Mouse (Mus musculus) brain, embryonic 14.5 days (tissue): ENCODE results near the gene Pde6c. TPM values are rescaled to one million over a fixed set of nuclear protein-coding genes. Genes with fewer than 3 reads are reported as not detected.

Experiments
- DNase-seq: peaks from one replicate; pipeline ENCODE4 v3.0.0-alpha.2; 2011; ENCODE audit warnings: low read depth
- CTCF ChIP-seq: fragments of 200-500 bp; IDR thresholded peaks from 2 replicates; pipeline ENCODE4 v1.5.1; 2012; ENCODE audit warnings: inconsistent platforms, mild to moderate bottlenecking, moderate library complexity, borderline replicate concordance; ENCODE audit not compliant: insufficient read depth, insufficient read length; ENCODE audit errors: extremely low read depth
- POLR2A ChIP-seq: fragments of 200-500 bp; IDR thresholded peaks from 2 replicates; pipeline ENCODE4 v1.6.1; 2012; ENCODE audit warnings: mild to moderate bottlenecking, inconsistent platforms, borderline replicate concordance; ENCODE audit not compliant: poor library complexity, insufficient read depth, insufficient read length, severe bottlenecking; ENCODE audit errors: extremely low read depth
- polyA plus RNA-seq: library from polyadenylated mRNA; depleted of rRNA; stranded (reverse); fragments of >200 nt; gene quantifications from 2 replicates; pipeline ENCODE4 v1.2.3, GENCODE M21; 2012

Pde6c gene
- polyA plus RNA-seq, 1 experiment: 0.25 TPM

GRCm38 (mm10) chr19:38164633-38165032 is 32.1 kb downstream of the Pde6c start:
- TF ChIP-seq CTCF (no peak), POLR2A (no peak)
- no peak for DNase-seq

DNA sequence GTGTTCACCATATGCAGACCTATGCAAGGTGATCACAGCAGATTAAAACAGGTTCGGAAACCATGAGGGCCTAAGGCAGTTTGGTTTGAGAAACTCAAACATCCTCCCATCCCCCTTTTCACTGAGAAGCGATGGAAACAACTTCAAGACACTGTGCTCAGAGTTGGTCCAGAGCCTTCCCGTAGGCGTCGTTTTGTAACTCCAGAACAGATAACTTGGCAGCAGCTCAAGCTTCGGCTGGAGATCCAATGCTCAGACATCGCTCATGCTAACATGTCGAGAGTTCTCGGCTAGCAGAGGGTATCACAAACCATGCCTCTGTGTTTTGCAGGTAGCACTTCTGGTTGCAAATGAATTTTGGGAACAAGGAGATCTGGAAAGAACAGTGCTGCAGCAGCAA is 47.1 kb downstream of the Pde6c start:
- TF ChIP-seq POLR2A (no peak), CTCF (no peak)
- DNase-seq: no peak

DNA sequence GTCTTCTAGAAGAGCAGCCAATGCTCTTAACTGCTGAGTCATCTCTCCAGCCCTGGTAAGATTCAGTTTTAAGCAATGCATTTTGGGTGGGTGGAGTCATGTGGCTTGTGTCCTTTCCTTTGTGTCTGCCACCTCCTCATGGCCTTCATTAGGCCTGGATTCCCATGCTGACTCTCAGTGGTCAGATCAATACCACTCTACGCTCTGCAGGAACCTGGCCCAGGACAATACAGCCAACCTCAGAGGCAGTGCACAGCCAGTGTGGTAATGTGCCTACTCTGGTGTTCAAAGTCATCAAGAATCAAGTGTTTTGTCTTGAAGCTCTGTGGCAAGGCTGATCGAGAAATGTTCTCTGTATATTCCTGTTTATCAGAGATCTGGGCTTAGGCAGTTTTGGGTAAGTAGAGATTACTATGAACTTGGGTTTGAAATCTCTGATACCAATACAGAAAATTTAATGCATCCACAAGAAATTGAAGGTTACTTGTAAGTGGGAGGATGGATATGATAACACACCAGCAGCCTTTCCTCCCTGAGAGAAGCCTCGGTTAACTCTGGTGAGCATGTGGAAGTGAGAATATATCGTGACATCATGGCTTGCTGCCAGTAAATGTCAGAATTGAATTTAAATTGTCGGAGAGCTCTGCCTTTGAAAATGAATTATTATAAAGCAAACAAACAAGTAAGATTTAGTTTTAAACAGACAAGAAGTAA is 54.2 kb downstream of the Pde6c start:
- TF ChIP-seq POLR2A (no peak), CTCF (no peak)
- DNase-seq: peak; percentile 73

GRCm38 (mm10) chr19:38187345-38187680 is 54.7 kb downstream of the Pde6c start:
- DNase-seq: peak; percentile 82
- TF ChIP-seq CTCF (no peak), POLR2A (no peak)

DNA sequence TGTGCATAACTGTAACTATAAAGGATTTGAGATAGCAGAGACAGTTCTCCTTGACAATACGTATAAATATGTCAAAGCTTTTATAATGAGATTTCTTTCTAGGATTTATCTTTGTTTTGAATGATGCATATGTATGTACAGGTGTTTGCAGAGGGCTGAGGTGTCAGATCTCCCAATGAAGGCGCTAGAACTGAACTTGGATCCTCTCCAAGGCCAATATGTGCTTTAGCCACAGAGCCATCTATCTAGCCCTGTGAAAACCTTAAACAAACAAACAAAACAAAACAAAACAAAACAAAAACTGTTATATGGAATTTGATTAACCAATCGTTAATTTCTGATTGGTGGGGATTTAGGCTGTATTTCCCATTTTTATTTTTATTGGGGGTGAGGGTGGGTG is 58.0 kb downstream of the Pde6c start:
- DNase-seq: no peak

GRCm38 (mm10) chr19:38191446-38191845 is 58.9 kb downstream of the Pde6c start:
- no peak for DNase-seq
- no peak for TF ChIP-seq CTCF
- no peak for TF ChIP-seq POLR2A

More for the DNA sequence above, 58.0 kb downstream of the Pde6c start:
- TF ChIP-seq POLR2A (no peak), CTCF (no peak)

- TF ChIP-seq CTCF: no peak
- TF ChIP-seq POLR2A: no peak
Observed at GRCm38 (mm10) chr19:38195245-38195644, 62.7 kb downstream of the Pde6c start.

DNA sequence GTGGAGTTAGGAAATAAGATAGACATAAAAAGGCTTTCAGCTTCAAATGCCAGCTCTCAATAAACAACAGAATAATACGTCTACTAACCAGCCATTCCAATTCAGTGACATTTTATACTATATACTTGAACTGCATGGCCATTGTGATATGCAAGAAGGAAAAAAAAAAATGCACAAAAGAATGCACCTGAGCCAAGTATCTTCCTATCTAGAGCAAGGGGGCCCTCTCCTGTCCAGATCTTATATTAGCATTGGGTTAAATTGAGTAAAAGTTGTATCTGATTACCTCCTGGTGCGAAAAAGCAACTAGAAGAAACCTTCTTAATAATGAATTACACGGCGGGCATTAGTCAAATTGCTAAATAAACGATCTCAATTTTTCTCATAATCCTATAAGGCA is 66.2 kb downstream of the Pde6c start:
- peak; percentile 61 for DNase-seq
- TF ChIP-seq POLR2A (no peak), CTCF (no peak)

More at GRCm38 (mm10) chr19:38195245-38195644, 62.7 kb downstream of the Pde6c start:
- no peak for DNase-seq

DNA sequence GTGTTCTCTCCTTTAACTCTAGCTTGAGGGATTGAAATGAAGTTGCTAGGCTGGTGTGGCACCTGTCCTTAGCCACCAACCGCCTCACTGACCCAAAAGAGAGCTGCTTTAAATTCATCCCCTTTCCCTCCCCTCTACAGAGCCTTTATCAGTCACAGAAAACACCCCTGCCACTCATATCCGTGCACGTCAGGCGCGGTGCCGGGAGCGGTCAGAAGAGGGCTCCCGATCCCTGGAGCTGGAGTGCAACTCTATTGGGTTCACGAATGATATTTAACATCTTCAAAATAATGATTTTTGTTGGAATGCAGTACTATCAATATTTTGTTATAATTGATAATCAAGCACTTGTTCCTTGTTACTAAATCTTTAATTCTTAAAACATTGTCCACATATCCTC is 74.1 kb downstream of the Pde6c start:
- peak; percentile 46 for DNase-seq

DNA sequence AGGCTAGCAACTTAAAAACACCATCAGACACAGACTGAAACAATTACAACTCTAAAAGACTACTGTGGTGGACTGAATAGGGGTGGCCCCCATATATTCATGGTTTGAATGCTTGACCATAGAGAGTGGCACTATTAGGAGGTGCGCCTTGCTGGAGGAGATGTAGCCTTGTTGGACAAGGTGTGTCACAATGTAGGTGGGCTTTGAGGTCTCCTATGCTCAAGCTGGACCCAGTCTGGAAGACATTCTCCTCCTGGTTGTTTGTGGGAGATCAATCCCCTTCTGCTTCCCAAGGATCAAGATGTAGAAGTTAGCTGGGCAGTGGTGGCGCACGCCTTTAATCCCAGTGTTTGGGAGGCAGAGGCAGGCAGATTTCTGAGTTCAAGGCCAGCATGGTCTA is 85.1 kb downstream of the Pde6c start:
- no peak for DNase-seq
- no peak for TF ChIP-seq CTCF

More for the DNA sequence above, 74.1 kb downstream of the Pde6c start:
- TF ChIP-seq CTCF (peak; percentile 70), POLR2A (no peak)

DNA sequence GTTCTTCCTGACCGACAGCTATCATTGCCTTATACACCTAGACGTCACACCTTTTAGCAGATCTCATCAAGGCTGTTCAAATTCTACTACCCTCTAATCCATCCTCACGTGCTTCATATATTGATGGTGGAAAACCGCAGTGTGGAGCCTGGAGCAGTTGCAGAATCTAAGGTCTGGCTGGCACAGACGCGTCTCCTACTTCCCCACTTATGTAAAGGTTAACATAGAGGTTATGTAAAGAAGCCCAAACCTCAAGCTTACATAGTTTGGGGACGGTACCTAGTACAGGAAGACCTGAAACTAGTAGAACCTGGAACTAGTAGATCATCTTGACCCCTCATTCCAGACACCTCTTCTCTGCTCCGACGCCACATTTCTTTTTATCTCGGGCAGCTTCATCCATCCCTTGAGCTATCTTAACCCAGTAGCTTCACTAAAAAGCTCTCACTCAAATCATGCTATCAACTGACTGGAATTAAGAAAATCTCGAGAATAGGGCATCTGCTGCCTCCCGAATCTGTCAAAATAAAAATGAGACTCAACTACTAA is 90.8 kb downstream of the Pde6c start:
- DNase-seq: no peak
- no peak for TF ChIP-seq CTCF
- TF ChIP-seq POLR2A: no peak

GRCm38 (mm10) chr19:38223905-38224684 is 91.5 kb downstream of the Pde6c start, which contains the start of gene Fra10ac1:
Gene Fra10ac1, minus strand, starts transcription at chr19:38224156.
- peak; percentile 97 for DNase-seq
- TF ChIP-seq POLR2A: peak; percentile 84
- TF ChIP-seq CTCF: peak; percentile 37; the same call in 1 of the 2 replicates

GRCm38 (mm10) chr19:38224685-38225060 is 92.1 kb downstream of the Pde6c start:
- DNase-seq: peak; percentile 85
- TF ChIP-seq CTCF: no peak
- TF ChIP-seq POLR2A: peak; percentile 27; the same call in 1 of the 2 replicates
